8 mouse cellular contexts compared by ENCODE assay signal in the genomic region with DNA sequence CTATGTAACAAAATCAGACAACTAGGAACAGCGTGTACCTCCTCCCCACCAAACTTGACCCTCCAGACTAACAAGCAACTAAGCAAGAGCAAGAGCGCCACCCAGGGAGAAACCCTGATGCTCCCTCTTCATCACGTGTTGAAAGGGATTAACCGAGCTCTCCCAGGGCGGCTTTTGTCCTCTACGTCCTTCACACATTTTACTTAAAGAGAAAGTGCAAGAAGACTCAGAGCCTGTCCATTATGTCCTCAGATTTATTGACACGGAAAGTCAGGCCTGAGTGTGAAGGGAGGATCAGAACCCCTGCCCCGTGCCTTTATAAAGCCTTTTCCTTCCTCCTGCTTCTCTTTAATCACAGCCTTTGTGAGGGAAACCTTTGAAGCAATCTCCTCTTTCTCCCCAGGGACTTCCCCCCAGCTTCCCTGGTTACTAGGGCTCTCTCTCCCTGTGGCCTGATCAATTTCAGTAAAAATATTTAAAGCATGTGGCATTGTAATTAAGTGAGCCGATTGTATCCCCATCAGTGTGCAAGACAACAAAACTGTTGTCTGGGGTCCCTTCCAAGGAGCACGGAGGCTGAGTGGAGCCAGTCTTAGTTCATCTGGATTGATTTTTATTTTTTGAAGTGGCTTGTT.
DNase-seq lines count a peak whose midpoint lies in the region; ATAC-seq and TF ChIP-seq lines count a peak whose summit lies in the region.

No protein-coding gene starts in this region.

- no peaks in the 10 kb centered on the region for H3K36me3 ChIP-seq in forebrain, embryonic 13.5 days (ENCODE audit: poor library complexity, severe bottlenecking)
- no peaks in the 10 kb centered on the region for H3K36me3 ChIP-seq in liver, embryonic 14.5 days (replicated peaks; ENCODE audit: control insufficient read depth, insufficient read depth, low read depth)

- H3K9me3 ChIP-seq in forebrain, embryonic 13.5 days (replicated peaks) = no peaks in the 10 kb centered on the region
- no peaks in the 10 kb centered on the region for H3K9me3 ChIP-seq in liver, embryonic 14.5 days (ENCODE audit: control insufficient read depth, low read length)

- no peak overlapping the region for H3K4me3 ChIP-seq in forebrain, embryonic 13.5 days
- no peak overlapping the region for H3K4me3 ChIP-seq in liver, embryonic 14.5 days (ENCODE audit: insufficient read depth in 1 of 2, low read depth in 2 of 2, low read length in 2 of 2)

- peak overlapping the region; percentile 21; the same call in 1 of the 2 replicates for H3K9ac ChIP-seq in forebrain, embryonic 13.5 days
- no peak overlapping the region for H3K9ac ChIP-seq in liver, embryonic 14.5 days (replicated peaks)

- ATAC-seq in forebrain, embryonic 13.5 days = peak; percentile 17; the same call in 1 of the 2 replicates
- ATAC-seq in liver, embryonic 14.5 days (ENCODE audit: insufficient read depth) = no peak

- H3K4me1 ChIP-seq in forebrain, embryonic 13.5 days = peaks cover 7% of the 10 kb centered on the region; the same call in 1 of the 2 replicates
- H3K4me1 ChIP-seq in liver, embryonic 14.5 days (replicated peaks; ENCODE audit: control insufficient read depth in 2 of 2, insufficient read depth in 2 of 2, low read length in 1 of 2) = peaks cover 0 to 4% of the 10 kb centered on the region in 2 experiments; a peak in 1 of 4 replicates

- H3K27ac ChIP-seq in forebrain, embryonic 13.5 days = no peak overlapping the region
- no peak overlapping the region for H3K27ac ChIP-seq in liver, embryonic 14.5 days

- 1% methylated on average over 10 of the region's 10 CpGs for WGBS in forebrain, embryonic 13.5 days
- WGBS in liver, embryonic 14.5 days (ENCODE audit: insufficient replicate concordance) = 10% methylated on average over 10 of the region's 10 CpGs

- peak; percentile 44 for TF ChIP-seq CTCF in liver, embryonic 14.5 days (IDR thresholded peaks at IDR 0.05; ENCODE audit: low read depth)

- peaks cover 51% of the 10 kb centered on the region for H3K27me3 ChIP-seq in forebrain, embryonic 13.5 days
- H3K27me3 ChIP-seq in liver, embryonic 14.5 days (ENCODE audit: control insufficient read depth, insufficient read depth, low read length) = no peaks in the 10 kb centered on the region

- TF ChIP-seq EP300 in liver, embryonic 14.5 days (IDR thresholded peaks at IDR 0.05; ENCODE audit: low read depth) = no peak

- peak; percentile 11 to 25 for DNase-seq in left cerebral cortex, adult 18-20 months (ENCODE audit: low spot score in 2 of 2)
- DNase-seq in left cerebral cortex, adult 11 months (ENCODE audit: low spot score) = no peak
- DNase-seq in adrenal gland, adult (ENCODE audit: inconsistent age in 2 of 2, low spot score in 1 of 2) = peak; percentile 59 to 77
- peak; percentile 57 for DNase-seq in heart, postnatal 4 days
- peak in 1 of 3 experiments; percentile 19 for DNase-seq in liver, embryonic 14.5 days (ENCODE audit: low read depth in 3 of 3, low spot score in 3 of 3)
- DNase-seq in testis, postnatal 10 days (ENCODE audit: low spot score) = peak; percentile 90
- no peak for DNase-seq in spleen, postnatal 14 days (ENCODE audit: low spot score in 2 of 2)

- H3K4me2 ChIP-seq in forebrain, embryonic 13.5 days = no peak overlapping the region
- no peak overlapping the region for H3K4me2 ChIP-seq in liver, embryonic 14.5 days (ENCODE audit: low read depth)

Comparison
In these comparisons a context has a peak if more than half of its experiments do, and no peak if none do; other contexts are left out.
1. DNase-seq: peak in left cerebral cortex, adult 18-20 months (2 of 2), adrenal gland, adult (2 of 2), heart, postnatal 4 days (single experiment) and testis, postnatal 10 days (single experiment); none in left cerebral cortex, adult 11 months (single experiment) and spleen, postnatal 14 days (0 of 2).